Mouse (Mus musculus) CH12.LX (cell line): ENCODE results near the gene Phf10. TPM values are rescaled to one million over a fixed set of nuclear protein-coding genes. Genes with fewer than 3 reads are reported as not detected.
"Not testable (repeated sequence)": the region's sequence is repeated elsewhere in the genome, so short reads cannot be mapped to it uniquely, and the experiment has no call there.

Source experiments
- DNase-seq: peaks from one replicate; pipeline ENCODE4 v3.0.0-alpha.2; 2013; ENCODE audit errors: extremely low read depth
- H3K27ac ChIP-seq: 2 replicates; pipeline ENCODE4 v1.5.1; 2012; ENCODE audit warnings: low read depth, mild to moderate bottlenecking, control low read depth, moderate library complexity; ENCODE audit not compliant: insufficient read depth
- H3K27me3 ChIP-seq: replicated peaks from 2 replicates; pipeline ENCODE3; 2012; ENCODE audit warnings: inconsistent platforms
- H3K36me3 ChIP-seq, 2 experiments: replicated peaks in 1 of 2; 2 replicates each; pipeline versions ENCODE3 to v1.6.1; 2012; ENCODE audit warnings: inconsistent platforms in 1 of 2, low read length in 1 of 2, mild to moderate bottlenecking in 1 of 2, mixed read lengths in 1 of 2, moderate library complexity in 1 of 2; ENCODE audit not compliant: control insufficient read depth in 1 of 2, insufficient read depth in 1 of 2
- H3K4me1 ChIP-seq, 2 experiments: 2 replicates each; pipeline ENCODE4 v1.6.1; 2012; ENCODE audit warnings: inconsistent platforms in 1 of 2, moderate library complexity in 1 of 2; ENCODE audit not compliant: insufficient read depth in 2 of 2, control insufficient read depth in 1 of 2
- H3K4me2 ChIP-seq: 2 replicates; pipeline ENCODE4 v1.6.1; 2012; ENCODE audit warnings: low read depth, mild to moderate bottlenecking, control low read depth; ENCODE audit not compliant: poor library complexity, insufficient read depth, severe bottlenecking
- H3K4me3 ChIP-seq, 3 experiments: fragments of 150-350 bp in 1 of 3; sonication (generic) in 1 of 3; replicated peaks in 1 of 3; 2 replicates each; pipeline versions ENCODE3 to v1.5.1; 2011 to 2012; ENCODE audit warnings: low read depth in 2 of 3, low read length in 2 of 3, mild to moderate bottlenecking in 2 of 3, moderate library complexity in 2 of 3, control low read depth in 1 of 3, improper control_type of control experiment in 1 of 3, inconsistent platforms in 1 of 3, mixed read lengths in 1 of 3; ENCODE audit not compliant: poor library complexity in 1 of 3
- H3K79me2 ChIP-seq: replicated peaks from 2 replicates; pipeline ENCODE4 v1.6.1; 2012; ENCODE audit warnings: mild to moderate bottlenecking, moderate library complexity; ENCODE audit not compliant: control insufficient read depth, poor library complexity, insufficient read depth, severe bottlenecking; ENCODE audit errors: extremely low read depth
- H3K9ac ChIP-seq: 2 replicates; pipeline ENCODE4 v1.6.1; 2012; ENCODE audit warnings: low read depth, mild to moderate bottlenecking, control low read depth, moderate library complexity; ENCODE audit not compliant: insufficient read depth
- H3K9me3 ChIP-seq: replicated peaks from 2 replicates; pipeline ENCODE3; 2012; ENCODE audit warnings: low read length, inconsistent platforms, mixed read lengths
- dilution Hi-C: fragments of 300-500 bp; cut with MboI; formaldehyde crosslinking; loops from 2 replicates; pipeline ENCODE4 v1.14.3; 2020; ENCODE audit warnings: low sequenced_read_pairs; ENCODE audit not compliant: extremely low pct_unique_long_range_greater_than_20kb, extremely low pct_ligation_motif_present
- in situ Hi-C: fragments of 300-500 bp; cut with MboI; formaldehyde crosslinking; loops from 3 replicates; pipeline ENCODE4 v1.14.3; 2019; ENCODE audit warnings: low sequenced_read_pairs, low pct_ligation_motif_present, low pct_unique_long_range_greater_than_20kb, mixed read lengths
- polyA plus RNA-seq: library from polyadenylated mRNA; unstranded; fragments of >175 nt; gene quantifications from 2 replicates; pipeline ENCODE4 v1.2.1, GENCODE M21; 2012; ENCODE audit warnings: low read depth; ENCODE audit not compliant: insufficient read length
- total RNA-seq, 2 experiments: library from RNA; depleted of rRNA; stranded (reverse); fragments of 300-350 nt in 1 of 2; fragments of >200 nt in 1 of 2; gene quantifications; 2 replicates each; pipeline ENCODE4 v1.2.3; 2012 to 2014

Gene Phf10
- total and polyA plus RNA-seq, 3 experiments: 225 to 364 (median 343) TPM

- H3K9me3 ChIP-seq, H3K79me2 ChIP-seq, DNase-seq, H3K36me3 ChIP-seq, H3K4me2 ChIP-seq, in situ Hi-C loops, H3K4me3 ChIP-seq, H3K9ac ChIP-seq, dilution Hi-C loops, H3K27ac ChIP-seq, H3K27me3 ChIP-seq, H3K4me1 ChIP-seq: not testable (repeated sequence)
These were observed 31.6 kb upstream of the Phf10 start for GRCm38 (mm10) chr17:14992522-14993138.

- peak overlapping the region; percentile 73 for H3K27ac ChIP-seq
- DNase-seq, in situ Hi-C loops, H3K4me1 ChIP-seq, H3K4me3 ChIP-seq, H3K27me3 ChIP-seq, H3K9me3 ChIP-seq, H3K79me2 ChIP-seq, H3K9ac ChIP-seq, H3K36me3 ChIP-seq, dilution Hi-C loops: not testable (repeated sequence)
- H3K4me2 ChIP-seq: peak overlapping the region; percentile 29; the same call in 1 of the 2 replicates
These were observed 29.1 kb upstream of the Phf10 start for GRCm38 (mm10) chr17:14990116-14990702.

- H3K27ac ChIP-seq, DNase-seq, H3K9me3 ChIP-seq, H3K36me3 ChIP-seq, H3K79me2 ChIP-seq, in situ Hi-C loops, H3K4me1 ChIP-seq, dilution Hi-C loops, H3K4me2 ChIP-seq, H3K27me3 ChIP-seq: not testable (repeated sequence)
- Histone ChIP-seq H3K9ac (peak within 1 kb of the TSS; percentile 48; the same call in 1 of the 2 replicates), H3K4me3 (peak within 1 kb of the TSS in 1 of 3 experiments; percentile 34)
These were observed 17.4 kb upstream of the Phf10 start, which contains the start of the genes 9030025P20Rik and Gm3417 for GRCm38 (mm10) chr17:14978362-14979038. TSS of gene 9030025P20Rik (plus strand) at chr17:14978468. TSS of gene Gm3417 (minus strand) at chr17:14978790.

- H3K27me3 ChIP-seq, H3K27ac ChIP-seq, H3K4me1 ChIP-seq, H3K36me3 ChIP-seq, H3K79me2 ChIP-seq, H3K9me3 ChIP-seq, DNase-seq, H3K4me2 ChIP-seq, in situ Hi-C loops, dilution Hi-C loops: not testable (repeated sequence)
- Histone ChIP-seq H3K4me3 (peak overlapping the region in 1 of 3 experiments; percentile 34), H3K9ac (peak overlapping the region; percentile 48; the same call in 1 of the 2 replicates)
These were observed 16.8 kb upstream of the Phf10 start for GRCm38 (mm10) chr17:14977718-14978361.

- H3K79me2 ChIP-seq, DNase-seq, H3K27ac ChIP-seq, H3K27me3 ChIP-seq, H3K9ac ChIP-seq, H3K9me3 ChIP-seq, in situ Hi-C loops, H3K36me3 ChIP-seq, H3K4me2 ChIP-seq, H3K4me3 ChIP-seq, dilution Hi-C loops, H3K4me1 ChIP-seq: not testable (repeated sequence)
These were observed 7.4 kb upstream of the Phf10 start for GRCm38 (mm10) chr17:14968373-14968913.
